Mouse (Mus musculus) left cerebral cortex, adult 2 months (tissue): ENCODE results near the gene Hist1h2bg. TPM values are rescaled to one million over a fixed set of nuclear protein-coding genes. Genes with fewer than 3 reads are reported as not detected.
"Not testable (repeated sequence)": the region's sequence is repeated elsewhere in the genome, so short reads cannot be mapped to it uniquely, and the experiment has no call there.

ENCODE experiments used
- DNase-seq, 2 experiments: peaks; one replicate each; pipeline ENCODE4 v3.0.0; 2021 to 2022; ENCODE audit warnings: low spot score in 2 of 2, mixed read lengths in 1 of 2; ENCODE audit errors: extremely low spot score in 1 of 2
- H3K27ac ChIP-seq: fragments of 200-600 bp; 2 replicates; pipeline ENCODE4 v1.8.1; 2022
- H3K4me3 ChIP-seq: fragments of 200-600 bp; 2 replicates; pipeline ENCODE4 v1.8.1; 2022
- CTCF ChIP-seq: fragments of 200-600 bp; IDR thresholded peaks from 2 replicates; pipeline ENCODE4 v1.8.1; 2022; ENCODE audit warnings: antibody characterized with exemption, mild to moderate bottlenecking, moderate library complexity
- intact Hi-C: fragments of 180-260 bp; cut with DNase I; formaldehyde crosslinking; loops from one replicate; pipeline ENCODE4 v1.15.1; 2025
- total RNA-seq, 2 experiments: library from RNA; stranded (reverse); gene quantifications; 2 replicates each; pipeline ENCODE4 v1.2.3; 2021

Hist1h2bg gene
- total RNA-seq, 2 experiments from 2014 or later, result 68.0 to 71.2 TPM

DNA sequence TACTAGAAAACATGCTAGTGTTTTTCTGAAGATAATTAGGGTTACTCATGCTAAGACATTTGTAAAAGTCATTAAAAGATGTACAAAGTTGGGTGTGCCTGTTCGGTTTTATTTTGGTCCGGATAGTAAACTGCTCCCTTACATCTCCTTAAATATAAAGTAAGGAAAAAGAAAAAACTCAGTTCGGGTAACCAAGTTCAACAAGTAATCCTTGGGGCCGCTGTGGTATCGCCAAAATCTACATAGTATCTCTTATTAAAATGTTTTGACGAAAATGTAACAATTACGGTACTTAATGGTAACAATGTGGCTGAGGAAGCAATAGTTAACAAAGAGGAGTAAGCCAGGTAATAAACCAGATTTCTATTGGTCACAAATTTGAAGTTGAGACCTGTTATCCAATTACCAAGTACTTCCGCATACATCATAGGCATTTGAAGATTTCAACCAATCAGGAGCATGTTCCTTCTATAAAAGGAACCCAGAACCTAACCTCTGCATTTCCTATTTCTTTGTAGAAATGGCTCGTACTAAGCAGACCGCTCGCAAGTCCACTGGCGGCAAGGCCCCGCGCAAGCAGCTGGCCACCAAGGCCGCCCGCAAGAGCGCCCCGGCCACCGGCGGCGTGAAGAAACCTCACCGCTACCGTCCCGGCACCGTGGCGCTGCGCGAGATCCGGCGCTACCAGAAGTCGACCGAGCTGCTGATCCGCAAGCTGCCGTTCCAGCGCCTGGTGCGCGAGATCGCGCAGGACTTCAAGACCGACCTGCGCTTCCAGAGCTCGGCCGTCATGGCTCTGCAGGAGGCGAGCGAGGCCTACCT lies 27.0 kb upstream of the Hist1h2bg start, which contains the start of gene Hist1h3f:
Gene Hist1h3f, plus strand, starts transcription at position 88 of the 822 bp plus-strand sequence.
- peak within 1 kb of the TSS; percentile 63 for H3K4me3 ChIP-seq
- intact Hi-C loops, result no loop called here
- DNase-seq, result peak; percentile 63 to 75
- H3K27ac ChIP-seq, result peak within 1 kb of the TSS; percentile 72
- no peak for TF ChIP-seq CTCF

DNA sequence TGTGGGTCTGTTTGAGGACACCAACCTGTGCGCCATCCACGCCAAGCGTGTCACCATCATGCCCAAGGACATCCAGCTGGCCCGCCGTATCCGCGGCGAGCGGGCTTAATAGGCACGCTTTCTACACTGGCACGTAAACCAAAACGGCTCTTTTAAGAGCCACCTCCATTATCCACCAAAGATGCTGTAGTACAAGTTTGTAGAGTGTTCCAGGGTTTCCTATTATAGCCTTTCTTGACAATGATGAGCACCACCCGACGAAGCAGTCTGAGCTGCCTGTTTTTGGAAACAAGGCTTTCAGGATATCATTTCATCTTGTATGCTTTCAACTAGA lies 26.4 kb upstream of the Hist1h2bg start:
- intact Hi-C loops, DNase-seq: not testable (repeated sequence)
- peak overlapping the region; percentile 63 for H3K4me3 ChIP-seq
- H3K27ac ChIP-seq, result peak overlapping the region; percentile 59; the same call in 1 of the 2 replicates

DNA sequence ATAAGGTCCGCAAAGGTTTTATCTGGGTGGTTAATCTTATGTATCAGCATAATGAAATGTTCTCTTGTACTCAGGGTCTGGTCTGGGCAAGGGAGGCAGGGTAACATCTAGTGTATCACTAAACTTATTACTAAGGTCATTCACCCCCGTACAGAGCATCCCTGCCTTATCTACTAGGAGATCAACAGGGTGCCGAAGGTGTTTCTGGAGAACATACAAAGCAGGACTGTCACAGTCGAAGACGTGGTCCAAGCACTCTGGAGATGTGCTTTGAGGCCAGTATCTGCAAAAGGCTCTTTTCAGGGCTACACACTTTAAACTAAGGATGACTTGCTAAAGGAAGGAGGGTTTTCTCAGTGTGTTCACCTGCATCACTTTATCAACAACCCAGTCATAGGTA lies 24.5 kb upstream of the Hist1h2bg start:
- Histone ChIP-seq H3K4me3 (no peak overlapping the region), H3K27ac (no peak overlapping the region)
- DNase-seq, result no peak
- TF ChIP-seq CTCF, result no peak
- intact Hi-C loops, result no loop called here

DNA sequence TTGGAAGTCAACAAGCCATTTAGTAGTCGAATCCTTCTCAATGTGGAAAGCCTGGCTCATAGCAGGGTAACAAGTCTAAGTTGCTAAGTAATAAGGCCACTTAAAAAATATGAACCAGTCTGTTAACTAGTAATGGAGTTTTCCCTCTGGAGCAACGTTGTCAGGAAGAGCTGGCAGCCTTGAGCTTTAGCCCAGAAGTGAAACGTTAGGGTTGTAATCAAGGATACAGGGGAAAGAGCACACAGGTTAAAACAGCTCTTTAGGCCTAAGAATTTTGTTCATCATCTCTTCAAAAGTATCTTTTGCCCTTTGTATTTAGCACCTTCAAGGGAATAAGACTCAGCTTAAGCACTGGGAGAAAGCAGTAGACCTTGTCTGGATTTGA lies 20.4 kb upstream of the Hist1h2bg start:
- H3K27ac ChIP-seq, result peak overlapping the region; percentile 72

DNA sequence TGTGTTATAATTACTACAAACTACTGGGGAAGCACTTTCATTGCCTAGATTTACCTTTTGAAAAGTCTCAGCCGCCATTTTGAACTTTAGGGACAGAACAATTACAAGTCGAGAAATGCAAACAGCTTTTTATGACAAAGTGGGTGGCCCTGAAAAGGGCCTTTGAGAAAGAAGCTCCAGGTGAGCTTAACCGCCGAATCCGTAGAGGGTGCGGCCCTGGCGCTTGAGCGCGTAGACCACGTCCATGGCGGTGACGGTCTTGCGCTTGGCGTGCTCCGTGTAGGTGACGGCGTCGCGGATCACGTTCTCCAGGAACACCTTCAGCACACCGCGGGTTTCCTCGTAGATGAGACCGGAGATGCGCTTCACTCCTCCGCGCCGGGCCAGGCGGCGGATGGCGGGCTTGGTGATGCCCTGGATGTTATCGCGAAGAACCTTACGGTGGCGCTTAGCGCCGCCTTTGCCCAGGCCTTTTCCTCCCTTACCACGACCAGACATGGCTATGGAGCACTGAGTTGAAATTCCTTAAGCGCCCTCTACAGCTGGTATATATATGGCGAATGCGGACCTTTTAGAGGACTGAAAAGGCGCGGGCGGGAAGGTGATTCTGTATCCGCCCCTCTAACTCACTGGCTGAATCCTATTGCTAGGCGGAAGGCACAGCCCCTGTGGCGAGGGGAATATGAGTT lies 19.9 kb upstream of the Hist1h2bg start, which contains the start of gene Hist1h4f:
Gene Hist1h4f, minus strand, starts transcription at position 503 of the 689 bp plus-strand sequence.
- peak; percentile 51 for TF ChIP-seq CTCF
- Histone ChIP-seq H3K4me3 (peak within 1 kb of the TSS; percentile 53), H3K27ac (peak within 1 kb of the TSS; percentile 72)
- intact Hi-C loops, result not testable (repeated sequence)
- DNase-seq, result peak; percentile 89 to 90

More for the DNA sequence above, 20.4 kb upstream of the Hist1h2bg start:
- no peak for DNase-seq
- no peak for TF ChIP-seq CTCF
- intact Hi-C loops, result no loop called here
- peak overlapping the region; percentile 53 for H3K4me3 ChIP-seq

DNA sequence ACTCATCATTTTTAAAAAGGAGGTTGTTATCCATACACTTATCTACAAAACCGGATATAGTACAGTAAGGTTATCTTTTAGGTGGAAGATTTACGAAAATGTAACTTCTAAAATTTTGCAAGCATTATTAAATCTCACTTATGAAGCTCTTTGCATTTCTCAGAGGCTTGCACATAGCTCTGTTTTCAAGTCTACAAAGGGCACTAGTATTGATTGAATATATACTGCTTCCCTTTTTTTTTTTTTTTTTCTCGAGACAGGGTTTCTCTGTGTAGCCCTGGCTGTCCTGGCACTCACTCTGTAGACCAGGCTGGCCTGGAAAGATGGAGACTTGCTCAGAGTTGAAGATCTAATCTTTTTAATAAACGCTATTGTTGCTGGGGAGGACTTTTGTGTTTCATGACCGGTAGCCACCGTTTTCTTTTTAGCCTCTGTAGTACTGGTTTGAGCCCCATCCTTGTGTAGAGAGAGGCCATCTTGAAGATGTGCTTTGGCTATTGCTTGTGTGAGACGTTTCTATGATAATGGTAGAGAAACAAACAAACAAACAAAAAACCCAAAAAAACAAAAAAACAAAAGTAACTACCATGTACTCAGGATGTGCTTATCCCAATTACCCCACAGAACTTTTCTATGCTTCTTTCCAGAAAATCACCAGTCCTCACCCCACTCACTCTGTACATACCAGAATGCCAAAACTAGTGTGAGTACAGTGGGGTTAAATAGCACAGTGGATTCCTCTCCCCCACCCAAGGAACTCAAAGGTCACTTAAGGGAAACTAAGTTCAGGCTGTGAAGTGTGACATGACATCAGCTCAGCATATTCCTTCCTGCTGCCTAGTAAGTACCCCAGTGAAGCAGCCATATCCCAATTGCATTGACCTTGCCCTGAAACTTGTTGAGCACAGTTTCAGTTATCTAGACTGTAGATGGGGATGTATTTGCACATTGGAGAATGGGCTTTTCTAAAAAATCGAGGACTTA lies 19.0 kb upstream of the Hist1h2bg start:
- no peak for TF ChIP-seq CTCF
- Histone ChIP-seq H3K4me3 (peak overlapping the region; percentile 53), H3K27ac (peak overlapping the region; percentile 72)
- DNase-seq, result no peak
- intact Hi-C loops, result no loop called here

DNA sequence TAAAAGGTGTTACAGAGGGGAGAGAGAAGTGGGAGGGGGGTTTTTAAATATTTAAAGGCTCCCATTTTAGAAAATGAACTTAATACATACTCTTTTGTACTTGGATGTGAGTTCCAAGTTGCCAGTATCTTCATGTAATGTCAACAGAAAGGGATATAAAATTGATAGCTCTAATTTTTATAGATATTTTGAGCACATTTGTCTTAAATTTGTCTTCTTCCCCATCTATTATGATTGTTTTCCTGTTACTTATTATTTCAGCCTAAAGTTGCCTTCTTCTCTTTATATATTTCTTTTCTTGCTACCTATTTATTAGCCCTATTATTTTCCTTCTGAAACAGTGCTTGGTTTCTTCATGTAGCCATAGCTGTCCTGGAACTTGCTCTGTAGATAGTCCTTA lies 18.2 kb upstream of the Hist1h2bg start, which contains the start of gene Hist1h1d:
Gene Hist1h1d, plus strand, starts transcription at position 301 of the 400 bp plus-strand sequence.
- no peak within 1 kb of the TSS for H3K4me3 ChIP-seq
- H3K27ac ChIP-seq, result peak within 1 kb of the TSS; percentile 70; the same call in 1 of the 2 replicates
- TF ChIP-seq CTCF, result no peak
- no peak for DNase-seq
- intact Hi-C loops, result no loop called here

DNA sequence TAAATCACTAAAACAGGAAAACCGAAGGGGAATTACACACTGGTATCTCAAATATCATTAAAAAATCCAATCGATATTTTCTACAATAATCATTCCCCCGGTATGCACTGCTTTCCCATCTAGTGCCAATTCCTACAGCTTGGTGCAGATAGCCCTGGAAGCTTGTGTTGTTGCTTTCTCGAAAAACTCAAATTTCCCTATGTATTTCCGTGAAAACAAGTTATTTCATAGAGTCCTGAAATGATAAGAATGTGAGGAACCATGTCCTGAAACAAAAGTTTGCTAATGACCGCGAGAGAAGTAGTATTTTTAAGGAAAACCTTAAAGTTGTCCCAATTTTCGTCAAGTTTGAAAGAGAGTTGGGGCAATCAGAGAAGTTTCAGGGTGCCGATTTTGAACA lies 16.8 kb upstream of the Hist1h2bg start:
- H3K4me3 ChIP-seq, result peak overlapping the region; percentile 67
- DNase-seq, result no peak
- H3K27ac ChIP-seq, result peak overlapping the region; percentile 70
- no peak for TF ChIP-seq CTCF
- intact Hi-C loops, result no loop called here

DNA sequence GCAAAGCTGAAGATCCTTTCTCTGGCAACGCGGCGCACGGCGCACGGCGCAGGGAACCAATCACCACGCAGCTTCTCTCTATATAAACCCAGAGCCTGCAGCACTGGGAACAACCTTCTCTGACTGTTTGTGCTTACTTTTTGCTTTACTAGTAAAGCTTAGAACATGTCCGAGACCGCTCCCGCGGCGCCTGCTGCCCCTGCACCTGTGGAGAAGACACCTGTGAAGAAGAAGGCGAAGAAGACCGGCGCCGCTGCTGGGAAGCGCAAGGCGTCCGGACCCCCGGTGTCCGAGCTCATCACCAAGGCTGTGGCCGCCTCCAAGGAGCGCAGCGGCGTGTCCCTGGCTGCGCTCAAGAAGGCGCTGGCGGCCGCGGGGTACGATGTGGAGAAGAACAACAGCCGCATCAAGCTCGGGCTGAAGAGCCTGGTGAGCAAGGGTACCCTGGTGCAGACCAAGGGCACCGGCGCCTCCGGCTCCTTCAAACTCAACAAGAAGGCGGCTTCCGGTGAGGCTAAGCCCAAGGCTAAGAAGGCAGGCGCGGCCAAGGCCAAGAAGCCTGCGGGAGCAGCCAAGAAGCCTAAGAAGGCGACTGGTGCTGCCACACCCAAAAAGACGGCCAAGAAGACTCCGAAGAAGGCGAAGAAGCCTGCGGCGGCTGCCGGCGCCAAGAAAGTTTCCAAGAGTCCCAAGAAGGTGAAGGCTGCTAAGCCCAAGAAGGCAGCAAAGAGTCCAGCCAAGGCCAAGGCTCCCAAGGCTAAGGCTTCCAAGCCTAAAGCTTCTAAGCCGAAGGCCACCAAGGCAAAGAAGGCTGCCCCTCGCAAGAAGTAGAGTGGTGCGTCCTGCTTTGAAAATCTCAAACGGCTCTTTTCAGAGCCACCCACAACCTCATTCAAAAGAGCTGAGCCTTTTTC lies 16.0 kb upstream of the Hist1h2bg start:
- Histone ChIP-seq H3K4me3 (peak overlapping the region; percentile 67), H3K27ac (peak overlapping the region; percentile 70)
- intact Hi-C loops, result no loop called here
- DNase-seq, result peak; percentile 71 to 79
- TF ChIP-seq CTCF, result no peak

DNA sequence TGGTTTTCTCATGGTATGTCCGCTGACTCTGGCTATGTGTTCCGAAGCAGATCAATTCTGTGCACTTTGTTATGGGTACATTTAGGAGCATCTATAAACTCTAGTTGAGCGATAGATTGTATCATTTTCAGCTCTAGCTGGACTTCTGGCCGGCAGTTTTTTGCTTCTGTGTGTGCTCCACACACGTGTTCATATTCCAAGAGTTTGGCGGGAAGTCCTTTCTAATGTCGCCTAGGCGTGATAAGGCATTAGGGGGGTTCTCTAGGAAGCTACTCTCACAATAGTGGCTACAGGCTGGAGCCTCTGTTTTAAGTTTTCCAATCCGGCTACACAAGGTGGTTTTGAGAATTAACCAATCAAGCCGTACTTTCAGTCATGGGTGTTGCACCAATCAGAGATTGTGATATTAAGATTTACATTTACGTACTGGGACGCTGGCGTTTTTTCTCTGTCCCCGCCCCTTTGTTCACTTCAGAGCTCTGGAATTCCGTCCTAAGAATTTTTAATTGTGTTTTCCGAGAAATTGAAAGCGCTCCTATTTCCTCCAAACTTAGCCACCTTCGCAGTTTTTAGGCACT lies 15.3 kb upstream of the Hist1h2bg start:
- intact Hi-C loops, result no loop called here
- peak; percentile 50 to 60 for DNase-seq
- Histone ChIP-seq H3K4me3 (peak overlapping the region; percentile 67), H3K27ac (peak overlapping the region; percentile 82)
- no peak for TF ChIP-seq CTCF
